Mouse (Mus musculus): ENCODE results near the gene Abca8b. TPM values are rescaled to one million over a fixed set of nuclear protein-coding genes. Genes with fewer than 3 reads are reported as not detected.

Gene Abca8b
- polyA plus RNA-seq (2012; rRNA removed): 1.9 and 2.6 TPM in 2 replicates

- TF ChIP-seq CTCF (IDR thresholded peaks at IDR 0.05; ENCODE audit: borderline replicate concordance, extremely low read depth, insufficient read depth, insufficient read length): no peak
- no peak for TF ChIP-seq POLR2A (IDR thresholded peaks at IDR 0.05; ENCODE audit: borderline replicate concordance, extremely low read depth, insufficient read depth, insufficient read length, poor library complexity, severe bottlenecking)
- peak; percentile 94 for DNase-seq (ENCODE audit: low read depth)
These were observed at the start of gene Abca8b for GRCm38 (mm10) chr11:109995624-109996023. Gene Abca8b, minus strand, starts transcription at chr11:109995845.

- DNase-seq (ENCODE audit: low read depth): no peak
- TF ChIP-seq POLR2A (IDR thresholded peaks at IDR 0.05; ENCODE audit: borderline replicate concordance, extremely low read depth, insufficient read depth, insufficient read length, poor library complexity, severe bottlenecking) (no peak), CTCF (IDR thresholded peaks at IDR 0.05; ENCODE audit: borderline replicate concordance, extremely low read depth, insufficient read depth, insufficient read length) (no peak)
These were observed 42.1 kb upstream of the Abca8b start for GRCm38 (mm10) chr11:110037795-110038194.

GRCm38 (mm10) chr11:110028913-110029695 lies 33.5 kb upstream of the Abca8b start:
- TF ChIP-seq POLR2A (IDR thresholded peaks at IDR 0.05; ENCODE audit: borderline replicate concordance, extremely low read depth, insufficient read depth, insufficient read length, poor library complexity, severe bottlenecking) (no peak), CTCF (IDR thresholded peaks at IDR 0.05; ENCODE audit: borderline replicate concordance, extremely low read depth, insufficient read depth, insufficient read length) (no peak)
- peak; percentile 0 for DNase-seq (ENCODE audit: low read depth)

GRCm38 (mm10) chr11:110010836-110011546 lies 15.3 kb upstream of the Abca8b start:
- no peak for DNase-seq (ENCODE audit: low read depth)
- TF ChIP-seq CTCF (IDR thresholded peaks at IDR 0.05; ENCODE audit: borderline replicate concordance, extremely low read depth, insufficient read depth, insufficient read length) (no peak), POLR2A (IDR thresholded peaks at IDR 0.05; ENCODE audit: borderline replicate concordance, extremely low read depth, insufficient read depth, insufficient read length, poor library complexity, severe bottlenecking) (no peak)

- no peak for TF ChIP-seq CTCF (IDR thresholded peaks at IDR 0.05; ENCODE audit: borderline replicate concordance, extremely low read depth, insufficient read depth, insufficient read length)
- no peak for TF ChIP-seq POLR2A (IDR thresholded peaks at IDR 0.05; ENCODE audit: borderline replicate concordance, extremely low read depth, insufficient read depth, insufficient read length, poor library complexity, severe bottlenecking)
- DNase-seq (ENCODE audit: low read depth): peak; percentile 75
These were observed 632 bp downstream of the Abca8b start for GRCm38 (mm10) chr11:109995013-109995412.

- no peak for DNase-seq (ENCODE audit: low read depth)
- no peak for TF ChIP-seq POLR2A (IDR thresholded peaks at IDR 0.05; ENCODE audit: borderline replicate concordance, extremely low read depth, insufficient read depth, insufficient read length, poor library complexity, severe bottlenecking)
- TF ChIP-seq CTCF (IDR thresholded peaks at IDR 0.05; ENCODE audit: borderline replicate concordance, extremely low read depth, insufficient read depth, insufficient read length): no peak
These were observed 1.6 kb downstream of the Abca8b start for GRCm38 (mm10) chr11:109994014-109994413.

- TF ChIP-seq POLR2A (IDR thresholded peaks at IDR 0.05; ENCODE audit: borderline replicate concordance, extremely low read depth, insufficient read depth, insufficient read length, poor library complexity, severe bottlenecking) (no peak), CTCF (IDR thresholded peaks at IDR 0.05; ENCODE audit: borderline replicate concordance, extremely low read depth, insufficient read depth, insufficient read length) (no peak)
These were observed 4.4 kb downstream of the Abca8b start for GRCm38 (mm10) chr11:109991270-109991669.

GRCm38 (mm10) chr11:109990256-109990655 lies 5.4 kb downstream of the Abca8b start:
- TF ChIP-seq CTCF (IDR thresholded peaks at IDR 0.05; ENCODE audit: borderline replicate concordance, extremely low read depth, insufficient read depth, insufficient read length): no peak
- TF ChIP-seq POLR2A (IDR thresholded peaks at IDR 0.05; ENCODE audit: borderline replicate concordance, extremely low read depth, insufficient read depth, insufficient read length, poor library complexity, severe bottlenecking): no peak

More at GRCm38 (mm10) chr11:109991270-109991669, 4.4 kb downstream of the Abca8b start:
- DNase-seq (ENCODE audit: low read depth): no peak

GRCm38 (mm10) chr11:109988164-109988563 lies 7.5 kb downstream of the Abca8b start:
- TF ChIP-seq CTCF (IDR thresholded peaks at IDR 0.05; ENCODE audit: borderline replicate concordance, extremely low read depth, insufficient read depth, insufficient read length) (no peak), POLR2A (IDR thresholded peaks at IDR 0.05; ENCODE audit: borderline replicate concordance, extremely low read depth, insufficient read depth, insufficient read length, poor library complexity, severe bottlenecking) (no peak)
- no peak for DNase-seq (ENCODE audit: low read depth)

More at GRCm38 (mm10) chr11:109990256-109990655, 5.4 kb downstream of the Abca8b start:
- no peak for DNase-seq (ENCODE audit: low read depth)

- peak; percentile 2 for DNase-seq (ENCODE audit: low read depth)
These were observed 8.1 kb downstream of the Abca8b start for GRCm38 (mm10) chr11:109987460-109988072.

GRCm38 (mm10) chr11:109981872-109982271 lies 13.8 kb downstream of the Abca8b start:
- DNase-seq (ENCODE audit: low read depth): no peak

More at GRCm38 (mm10) chr11:109981872-109982271, 13.8 kb downstream of the Abca8b start:
- TF ChIP-seq CTCF (IDR thresholded peaks at IDR 0.05; ENCODE audit: borderline replicate concordance, extremely low read depth, insufficient read depth, insufficient read length) (no peak), POLR2A (IDR thresholded peaks at IDR 0.05; ENCODE audit: borderline replicate concordance, extremely low read depth, insufficient read depth, insufficient read length, poor library complexity, severe bottlenecking) (no peak)

All from brain, embryonic 14.5 days (tissue).